18 mouse cellular contexts compared by ENCODE assay signal in genomic region chr6:125461325-125461724, GRCm38 (mm10). TPM values are rescaled to one million over a fixed set of nuclear protein-coding genes. Genes with fewer than 3 reads are reported as not detected.
DNase-seq lines count a peak whose midpoint lies in the region; ATAC-seq and TF ChIP-seq lines count a peak whose summit lies in the region.
"Had no signal": no experiment of that assay in that cellular context is flagged by ENCODE, and none has a peak within 500 bp of the region (broad histone marks: within the 10 kb centered on the region; RNA-seq: fewer than 3 reads in every experiment).

No protein-coding gene starts in this region.

- no peak for TF ChIP-seq CTCF in spleen, adult 2 months (IDR thresholded peaks at IDR 0.05; ENCODE audit: extremely low read depth, insufficient read depth, insufficient read length, insufficient replicate concordance)

- 48% methylated on average over 7 of the region's 7 CpGs for WGBS in spleen, adult 2 months
- WGBS in heart, embryonic 12.5 days, result 85% methylated on average over 7 of the region's 7 CpGs

- no peak overlapping the region for H3K4me2 ChIP-seq in heart, embryonic 12.5 days
- H3K4me2 ChIP-seq: embryonic facial prominence, embryonic 12.5 days; hindbrain, embryonic 13.5 days had no signal

- TF ChIP-seq POLR2A in spleen, adult 2 months (IDR thresholded peaks at IDR 0.05; ENCODE audit: low read depth, low read length), result no peak

- no peaks in the 10 kb centered on the region for H3K27me3 ChIP-seq in spleen, adult 2 months (ENCODE audit: control insufficient read depth, insufficient read depth, low read length)
- H3K27me3 ChIP-seq in heart, embryonic 12.5 days (replicated peaks), result no peaks in the 10 kb centered on the region
- H3K27me3 ChIP-seq: embryonic facial prominence, embryonic 12.5 days; hindbrain, embryonic 13.5 days had no signal

- ATAC-seq in common myeloid progenitor, adult 5-6 weeks (replicated peaks; ENCODE audit: low read depth, poor library complexity, severe bottlenecking), result peak; percentile 15; the same call in 1 of the 2 replicates
- peak; percentile 36; the same call in 1 of the 2 replicates for ATAC-seq in neutrophil, adult 5-6 weeks (ENCODE audit: extremely low read depth, insufficient number of reproducible peaks, low FRiP score, poor library complexity, severe bottlenecking)
- no peak for ATAC-seq in heart, embryonic 12.5 days (ENCODE audit: insufficient number of reproducible peaks, low FRiP score)
- ATAC-seq: forebrain, postnatal 0 days; hindbrain, postnatal 0 days had no signal

- DNase-seq in spleen, adult 2 months (ENCODE audit: low read depth in 1 of 2, low spot score in 2 of 2), result no peak
- DNase-seq in spleen, adult 12 weeks (ENCODE audit: low spot score), result no peak
- no peak for DNase-seq in adrenal gland, adult (ENCODE audit: inconsistent age in 2 of 2, low spot score in 1 of 2)
- no peak for DNase-seq in right cerebral cortex, postnatal 10 days (ENCODE audit: low spot score in 2 of 2)
- DNase-seq: adrenal gland, postnatal 14 days; cerebellum, adult 18-20 months; cerebellum, postnatal 10 days; forebrain, postnatal 0 days; gastrocnemius, postnatal 25 days; heart, postnatal 10 days; heart, postnatal 4 days had no signal

- H3K36me3 ChIP-seq in spleen, adult 2 months (ENCODE audit: control insufficient read depth, insufficient read depth, low read length), result no peaks in the 10 kb centered on the region
- H3K36me3 ChIP-seq in heart, embryonic 12.5 days, result peaks cover 23% of the 10 kb centered on the region
- H3K36me3 ChIP-seq: G1E had no signal

- no peaks in the 10 kb centered on the region for H3K9me3 ChIP-seq in heart, embryonic 12.5 days (replicated peaks)
- H3K9me3 ChIP-seq: embryonic facial prominence, embryonic 12.5 days; hindbrain, embryonic 13.5 days had no signal

- no peak overlapping the region for H3K9ac ChIP-seq in heart, embryonic 12.5 days
- H3K9ac ChIP-seq: embryonic facial prominence, embryonic 12.5 days; forebrain, postnatal 0 days; hindbrain, embryonic 13.5 days had no signal

- H3K4me1 ChIP-seq in spleen, adult 2 months (ENCODE audit: control insufficient read depth, insufficient read depth, insufficient read length), result peaks cover 7% of the 10 kb centered on the region; the same call in 1 of the 2 replicates
- 0 out of 2 replicates have a peak, but pooled peaks cover 10% of the 10 kb centered on the region for H3K4me1 ChIP-seq in heart, embryonic 12.5 days (replicated peaks)

- H3K27ac ChIP-seq in spleen, adult 2 months (ENCODE audit: insufficient read depth, low read length), result peak overlapping the region; percentile 74
- H3K27ac ChIP-seq in heart, embryonic 12.5 days (ENCODE audit: poor library complexity, severe bottlenecking), result no peak overlapping the region
- H3K27ac ChIP-seq: embryonic facial prominence, embryonic 12.5 days; hindbrain, embryonic 13.5 days; hindbrain, postnatal 0 days had no signal

- H3K4me3 ChIP-seq in spleen, adult 2 months (ENCODE audit: extremely low read depth, insufficient read depth, insufficient read length), result no peak overlapping the region; the same call in 1 of the 2 replicates
- no peak overlapping the region for H3K4me3 ChIP-seq in heart, embryonic 12.5 days
- H3K4me3 ChIP-seq: embryonic facial prominence, embryonic 12.5 days; hindbrain, embryonic 13.5 days had no signal

RNA-seq across cellular contexts. Expression of gene Cd9, which starts 33.3 kb away (rescaled TPM):
- 68.0 and 68.5 TPM in 2 replicates for polyA plus RNA-seq in spleen, adult 2 months (2012; rRNA removed)
- total RNA-seq in common myeloid progenitor, adult 5-6 weeks (2017), result 54.4 and 64.8 TPM in 2 replicates
- total RNA-seq in neutrophil, adult 5-6 weeks (2017), result 199 and 205 TPM in 2 replicates
- polyA plus RNA-seq in heart, embryonic 12.5 days (2016; fragmentation: Nextera tagmentation; extraction: Ambion mirVana), result 73.5 and 73.6 TPM in 2 replicates
- total RNA-seq: G1E had no signal
- polyA plus RNA-seq: G1E had no signal
